Mouse (Mus musculus): ENCODE measurements around the gene Olfr1120.
"Not testable (repeated sequence)": the region's sequence is repeated elsewhere in the genome, so short reads cannot be mapped to it uniquely, and the experiment has no call there.

- TF ChIP-seq MAFK (IDR thresholded peaks at IDR 0.05; ENCODE audit: borderline replicate concordance, low read depth, low read length); CTCF (IDR thresholded peaks at IDR 0.05 in 2 of 3, conservative IDR thresholded peaks at IDR 0.05 in 1 of 3; ENCODE audit: control insufficient read depth in 1 of 3, insufficient read depth in 1 of 3, low read depth in 2 of 3, low read length in 3 of 3, poor library complexity in 1 of 3, severe bottlenecking in 1 of 3); ZNF384 (IDR thresholded peaks at IDR 0.05; ENCODE audit: low read depth, low read length); SMC3 (IDR thresholded peaks at IDR 0.05; ENCODE audit: low read depth, low read length): not testable (repeated sequence)
Observed at GRCm38 (mm10) chr2:87393605-87394004, 39.0 kb downstream of the Olfr1120 start.
